Mouse (Mus musculus) heart, adult 2 months (tissue): Measurements from ENCODE around the gene 1700113H08Rik.

Experiments used
- CTCF ChIP-seq: fragments of 200-600 bp; IDR thresholded peaks from 2 replicates; pipeline ENCODE4 v1.8.1; 2022; ENCODE audit warnings: antibody characterized with exemption, mild to moderate bottlenecking, moderate library complexity
- EP300 ChIP-seq: fragments of 200-500 bp; IDR thresholded peaks from 2 replicates; pipeline ENCODE4 v1.6.1; 2011; ENCODE audit warnings: low read depth, low read length, control low read depth; ENCODE audit not compliant: insufficient read depth
- POLR2A ChIP-seq: fragments of 200-500 bp; IDR thresholded peaks from 2 replicates; pipeline ENCODE4 v1.6.1; 2011; ENCODE audit warnings: mild to moderate bottlenecking, low read depth, low read length, control low read depth; ENCODE audit not compliant: insufficient read depth

DNA sequence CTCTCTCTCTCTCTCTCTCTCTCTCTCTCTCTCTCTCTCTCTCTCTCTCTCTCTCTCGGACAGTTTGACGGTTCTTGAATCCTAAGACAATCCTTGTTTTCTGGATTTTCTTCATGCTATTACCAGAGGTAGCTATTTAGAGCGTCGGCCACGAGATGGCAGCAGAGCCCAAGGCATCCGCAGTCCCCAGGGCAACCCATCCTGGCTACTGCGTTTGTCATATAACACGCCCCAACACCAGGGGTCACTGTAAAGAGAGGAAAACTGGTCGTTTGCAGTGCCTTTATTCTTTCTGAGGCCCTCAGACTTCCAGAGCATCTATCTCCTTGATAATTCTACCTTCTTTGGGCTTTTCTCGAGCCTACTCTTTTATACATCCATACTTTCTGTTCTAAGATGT lies 33.0 kb upstream of the 1700113H08Rik start:
- peak; percentile 89 for TF ChIP-seq EP300
- peak; percentile 85 for TF ChIP-seq CTCF
- TF ChIP-seq POLR2A, result no peak
